Mouse (Mus musculus) intestine, postnatal 0 days (tissue): ENCODE results near the gene Slc43a3. TPM values are rescaled to one million over a fixed set of nuclear protein-coding genes. Genes with fewer than 3 reads are reported as not detected.

Experiments used
- ATAC-seq: fragments of 200-750 bp; cut with Nextera tagmentation; 2 replicates; pipeline ENCODE4 v1.8.0; 2017; ENCODE audit warnings: mild to moderate bottlenecking, moderate TSS enrichment, moderate library complexity
- H3K27ac ChIP-seq: fragments of 300-500 bp; sonication (generic); 2 replicates; pipeline ENCODE4 v1.5.1; 2014; ENCODE audit warnings: mild to moderate bottlenecking, low read depth, low read length, moderate library complexity
- H3K27me3 ChIP-seq: fragments of 300-500 bp; sonication (generic); replicated peaks from 2 replicates; pipeline ENCODE4 v1.6.1; 2014; ENCODE audit warnings: low read length, mixed read lengths; ENCODE audit not compliant: control insufficient read depth, insufficient read depth
- H3K36me3 ChIP-seq: fragments of 300-500 bp; sonication (generic); 2 replicates; pipeline ENCODE4 v1.6.1; 2014; ENCODE audit warnings: mild to moderate bottlenecking, moderate library complexity; ENCODE audit not compliant: control insufficient read depth, insufficient read depth
- H3K4me1 ChIP-seq: fragments of 300-500 bp; sonication (generic); replicated peaks from 2 replicates; pipeline ENCODE4 v1.6.1; 2014; ENCODE audit warnings: antibody characterized with exemption, low read length, mixed read lengths; ENCODE audit not compliant: control insufficient read depth, insufficient read depth
- H3K4me2 ChIP-seq: fragments of 300-500 bp; sonication (generic); replicated peaks from 2 replicates; pipeline ENCODE4 v1.6.1; 2014; ENCODE audit warnings: low read depth, mild to moderate bottlenecking, moderate library complexity
- H3K4me3 ChIP-seq: fragments of 300-500 bp; sonication (generic); 2 replicates; pipeline ENCODE4 v1.5.1; 2014; ENCODE audit warnings: low read depth, low read length
- H3K9ac ChIP-seq: fragments of 300-500 bp; sonication (generic); 2 replicates; pipeline ENCODE4 v1.6.1; 2014; ENCODE audit warnings: mild to moderate bottlenecking, low read depth, low read length
- H3K9me3 ChIP-seq: fragments of 300-500 bp; sonication (generic); 2 replicates; pipeline ENCODE4 v1.6.1; 2016; ENCODE audit warnings: mixed run types; ENCODE audit not compliant: control insufficient read depth
- CTCF ChIP-seq: sonication (generic); IDR thresholded peaks from 2 replicates; pipeline ENCODE4 v1.5.1; 2016; ENCODE audit warnings: low read depth, mild to moderate bottlenecking, control low read depth, antibody characterized with exemption, moderate library complexity
- WGBS: fragments of 180-500 bp; shearing (Covaris S2); extraction: QIAGEN DNeasy Blood & Tissue Kit; methylation state at CpG from one replicate; pipeline ENCODE4 v1.1.7; 2014; 5-methylcytosine and 5-hydroxymethylcytosine counted together
- polyA plus RNA-seq: library from polyadenylated mRNA; unstranded; fragments of >200 nt; fragmentation: Nextera tagmentation; extraction: Ambion mirVana; gene quantifications from 2 replicates; pipeline ENCODE4 v1.2.1, GENCODE M21; 2015

The Slc43a3 gene
- polyA plus RNA-seq, 1 experiment from 2014 or later, result 42.5 TPM

GRCm38 (mm10) chr2:84952693-84953092 lies 16.3 kb downstream of the Slc43a3 start:
- no peak overlapping the region for H3K9ac ChIP-seq
- H3K36me3 ChIP-seq, result peaks cover 61% of the 10 kb centered on the region
- H3K9me3 ChIP-seq, result no peaks in the 10 kb centered on the region
- WGBS, result 62% methylated on average over 4 of the region's 4 CpGs
- H3K4me2 ChIP-seq, result no peak overlapping the region
- no peak overlapping the region for H3K27ac ChIP-seq
- no peaks in the 10 kb centered on the region for H3K4me1 ChIP-seq
- no peak for ATAC-seq
- H3K4me3 ChIP-seq, result no peak overlapping the region
- H3K27me3 ChIP-seq, result no peaks in the 10 kb centered on the region
- no peak for TF ChIP-seq CTCF

GRCm38 (mm10) chr2:84955435-84955834 lies 19.1 kb downstream of the Slc43a3 start:
- no peak for ATAC-seq
- Histone ChIP-seq H3K4me3 (no peak overlapping the region), H3K27ac (no peak overlapping the region), H3K36me3 (peaks cover 46% of the 10 kb centered on the region), H3K9ac (no peak overlapping the region), H3K9me3 (no peaks in the 10 kb centered on the region), H3K4me1 (no peaks in the 10 kb centered on the region), H3K4me2 (no peak overlapping the region), H3K27me3 (no peaks in the 10 kb centered on the region)
- 90% methylated on average over 9 of the region's 9 CpGs for WGBS
- TF ChIP-seq CTCF, result no peak

DNA sequence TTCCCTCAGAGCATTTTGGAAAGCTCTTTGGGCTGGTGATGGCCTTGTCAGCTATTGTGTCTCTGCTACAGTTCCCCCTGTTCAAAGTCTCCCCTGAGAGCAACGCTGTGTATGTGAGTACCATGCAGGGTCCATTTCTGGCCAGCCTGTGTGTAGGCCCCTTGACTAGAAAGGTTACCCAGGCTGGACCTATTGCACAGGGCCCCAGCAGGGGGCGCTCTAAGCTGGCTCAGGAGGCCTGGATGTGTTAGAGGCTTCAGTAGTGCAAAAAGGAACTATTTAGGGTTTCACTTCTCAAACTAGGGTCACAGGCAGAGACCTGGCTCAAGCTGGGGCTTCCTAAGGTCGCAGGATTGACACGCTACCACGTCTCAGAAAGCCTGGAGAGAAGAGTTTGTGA lies 19.9 kb downstream of the Slc43a3 start:
- no peak overlapping the region for H3K9ac ChIP-seq
- peak; percentile 54; the same call in 1 of the 2 replicates for ATAC-seq
- 55% methylated on average over 5 of the region's 5 CpGs for WGBS
- no peaks in the 10 kb centered on the region for H3K27me3 ChIP-seq
- H3K4me3 ChIP-seq, result no peak overlapping the region
- no peaks in the 10 kb centered on the region for H3K9me3 ChIP-seq
- TF ChIP-seq CTCF, result peak; percentile 88
- no peak overlapping the region for H3K4me2 ChIP-seq
- H3K36me3 ChIP-seq, result peaks cover 37% of the 10 kb centered on the region
- H3K27ac ChIP-seq, result no peak overlapping the region
- no peaks in the 10 kb centered on the region for H3K4me1 ChIP-seq

GRCm38 (mm10) chr2:84958588-84959264 lies 22.3 kb downstream of the Slc43a3 start:
- H3K27ac ChIP-seq, result no peak overlapping the region
- peaks cover 26% of the 10 kb centered on the region for H3K36me3 ChIP-seq
- no peaks in the 10 kb centered on the region for H3K27me3 ChIP-seq
- no peak for ATAC-seq
- H3K4me2 ChIP-seq, result no peak overlapping the region
- H3K9me3 ChIP-seq, result no peaks in the 10 kb centered on the region
- H3K9ac ChIP-seq, result no peak overlapping the region
- no peak overlapping the region for H3K4me3 ChIP-seq
- H3K4me1 ChIP-seq, result no peaks in the 10 kb centered on the region; the same call in 1 of the 2 replicates
- WGBS, result 89% methylated on average over 11 of the region's 11 CpGs
- no peak for TF ChIP-seq CTCF

GRCm38 (mm10) chr2:84961300-84961699 lies 24.9 kb downstream of the Slc43a3 start:
- Histone ChIP-seq H3K9ac (no peak overlapping the region), H3K9me3 (no peaks in the 10 kb centered on the region), H3K36me3 (peaks cover 15% of the 10 kb centered on the region), H3K27me3 (no peaks in the 10 kb centered on the region), H3K4me1 (no peaks in the 10 kb centered on the region; the same call in 1 of the 2 replicates), H3K27ac (no peak overlapping the region), H3K4me2 (no peak overlapping the region), H3K4me3 (no peak overlapping the region)
- peak; percentile 91 for ATAC-seq
- WGBS, result 42% methylated on average over 2 of the region's 2 CpGs
- TF ChIP-seq CTCF, result peak; percentile 49

- 83% methylated on average over 3 of the region's 3 CpGs for WGBS
- no peak for ATAC-seq
- Histone ChIP-seq H3K27me3 (no peaks in the 10 kb centered on the region), H3K36me3 (peaks cover 15% of the 10 kb centered on the region), H3K27ac (no peak overlapping the region), H3K4me3 (no peak overlapping the region), H3K4me2 (no peak overlapping the region), H3K9me3 (no peaks in the 10 kb centered on the region), H3K9ac (no peak overlapping the region), H3K4me1 (no peaks in the 10 kb centered on the region; the same call in 1 of the 2 replicates)
- TF ChIP-seq CTCF, result no peak
These were observed 25.5 kb downstream of the Slc43a3 start for GRCm38 (mm10) chr2:84961901-84962300.
